Mouse (Mus musculus): Measurements from ENCODE around the gene Ube2l3. TPM values are rescaled to one million over a fixed set of nuclear protein-coding genes. Genes with fewer than 3 reads are reported as not detected.
"Not testable (repeated sequence)": the region's sequence is repeated elsewhere in the genome, so short reads cannot be mapped to it uniquely, and the experiment has no call there.

The Ube2l3 gene
- polyA plus RNA-seq, 1 experiment from 2014 or later, result 200 TPM

- no peak overlapping the region for H3K9ac ChIP-seq (replicated peaks; ENCODE audit: low read depth)
- WGBS, result 60% methylated on average over 3 of the region's 3 CpGs
- TF ChIP-seq EP300 (IDR thresholded peaks at IDR 0.05) (no peak), CTCF (IDR thresholded peaks at IDR 0.05) (no peak)
- ATAC-seq (no peak), DNase-seq (ENCODE audit: low spot score) (no peak)
- no peak overlapping the region for H3K4me3 ChIP-seq (ENCODE audit: low read depth, low read length)
- no peaks in the 10 kb centered on the region for H3K36me3 ChIP-seq (ENCODE audit: insufficient read depth, low read length)
- H3K27me3 ChIP-seq (replicated peaks; ENCODE audit: insufficient read depth, low read length), result no peaks in the 10 kb centered on the region
- H3K4me1 ChIP-seq (ENCODE audit: insufficient read depth, low read depth, low read length), result peaks cover 10% of the 10 kb centered on the region
- no peak overlapping the region for H3K4me2 ChIP-seq (replicated peaks; ENCODE audit: low read depth, low read length)
- no peaks in the 10 kb centered on the region for H3K9me3 ChIP-seq (ENCODE audit: low read length)
- no peak overlapping the region for H3K27ac ChIP-seq (ENCODE audit: low read length)
Measured at GRCm38 (mm10) chr16:17237634-17238033, 35.2 kb upstream of the Ube2l3 start.

GRCm38 (mm10) chr16:17234916-17235665, 32.6 kb upstream of the Ube2l3 start:
- 18% methylated on average over 9 of the region's 9 CpGs for WGBS
- H3K4me1 ChIP-seq (ENCODE audit: insufficient read depth, low read depth, low read length), result peaks cover 10% of the 10 kb centered on the region
- TF ChIP-seq CTCF (IDR thresholded peaks at IDR 0.05) (no peak), EP300 (IDR thresholded peaks at IDR 0.05) (peak; percentile 23; the same call in 1 of the 2 replicates)

GRCm38 (mm10) chr16:17234499-17234895, 32.0 kb upstream of the Ube2l3 start:
- ATAC-seq (no peak), DNase-seq (ENCODE audit: low spot score) (peak; percentile 56)
- H3K4me1 ChIP-seq (ENCODE audit: insufficient read depth, low read depth, low read length), result peaks cover 10% of the 10 kb centered on the region

More at GRCm38 (mm10) chr16:17234916-17235665, 32.6 kb upstream of the Ube2l3 start:
- Histone ChIP-seq H3K4me2 (replicated peaks; ENCODE audit: low read depth, low read length) (peak overlapping the region; percentile 97), H3K9me3 (ENCODE audit: low read length) (no peaks in the 10 kb centered on the region), H3K4me3 (ENCODE audit: low read depth, low read length) (peak overlapping the region; percentile 96), H3K9ac (replicated peaks; ENCODE audit: low read depth) (no peak overlapping the region), H3K36me3 (ENCODE audit: insufficient read depth, low read length) (no peaks in the 10 kb centered on the region), H3K27me3 (replicated peaks; ENCODE audit: insufficient read depth, low read length) (no peaks in the 10 kb centered on the region), H3K27ac (ENCODE audit: low read length) (peak overlapping the region; percentile 22; the same call in 1 of the 2 replicates)
- peak; percentile 78 for DNase-seq (ENCODE audit: low spot score)
- ATAC-seq, result no peak

DNA sequence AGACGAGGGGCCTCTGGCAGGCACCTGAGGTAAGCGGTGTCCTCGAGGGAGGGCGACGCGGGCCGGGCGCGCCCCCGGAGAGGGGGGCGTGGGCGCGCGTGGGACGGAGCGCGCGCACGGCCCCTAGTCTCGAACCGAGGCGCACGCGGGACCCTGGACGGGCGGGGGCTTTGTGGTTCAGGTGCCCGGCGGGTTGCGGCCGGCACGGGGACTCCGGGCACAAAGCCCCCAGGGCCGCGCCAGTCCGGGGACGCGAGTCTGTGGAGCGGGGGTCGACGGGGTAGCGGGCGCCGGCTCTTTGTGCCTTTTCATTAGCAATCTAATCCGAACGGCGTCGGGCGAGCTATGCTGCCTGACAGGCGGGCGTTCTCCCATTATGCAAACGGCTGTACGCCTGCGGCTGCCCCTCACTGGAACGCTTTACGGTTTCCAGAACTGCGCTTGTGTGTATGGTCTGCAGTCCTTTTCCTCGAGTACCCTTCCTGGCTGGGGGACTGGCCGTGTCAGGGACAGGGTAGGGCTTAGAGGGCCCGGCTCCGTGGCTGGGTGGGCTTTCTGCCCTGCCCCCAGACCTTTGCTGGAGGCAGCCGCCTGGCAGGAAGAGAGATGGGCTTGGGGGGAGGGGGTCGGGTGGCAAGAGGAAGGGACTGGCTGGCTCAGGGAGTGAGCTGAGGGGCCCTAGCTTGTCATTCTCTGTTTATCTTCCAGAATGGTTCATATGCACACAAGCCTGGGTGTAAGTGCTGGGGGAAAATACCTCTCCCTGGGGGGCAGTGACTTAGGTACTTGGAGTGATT, 31.5 kb upstream of the Ube2l3 start:
- H3K4me1 ChIP-seq (ENCODE audit: insufficient read depth, low read depth, low read length), result peaks cover 10% of the 10 kb centered on the region
- no peaks in the 10 kb centered on the region for H3K36me3 ChIP-seq (ENCODE audit: insufficient read depth, low read length)
- peak overlapping the region; percentile 96 for H3K4me3 ChIP-seq (ENCODE audit: low read depth, low read length)
- TF ChIP-seq EP300 (IDR thresholded peaks at IDR 0.05) (no peak), CTCF (IDR thresholded peaks at IDR 0.05) (no peak)
- ATAC-seq (peak; percentile 54), DNase-seq (ENCODE audit: low spot score) (peak; percentile 61)
- H3K4me2 ChIP-seq (replicated peaks; ENCODE audit: low read depth, low read length), result peak overlapping the region; percentile 97
- H3K9ac ChIP-seq (replicated peaks; ENCODE audit: low read depth), result peak overlapping the region; percentile 76
- no peaks in the 10 kb centered on the region for H3K27me3 ChIP-seq (replicated peaks; ENCODE audit: insufficient read depth, low read length)
- peak overlapping the region; percentile 88 for H3K27ac ChIP-seq (ENCODE audit: low read length)
- WGBS, result 3% methylated on average over 52 of the region's 62 CpGs
- no peaks in the 10 kb centered on the region for H3K9me3 ChIP-seq (ENCODE audit: low read length)

More at GRCm38 (mm10) chr16:17234499-17234895, 32.0 kb upstream of the Ube2l3 start:
- no peak for TF ChIP-seq CTCF (IDR thresholded peaks at IDR 0.05)
- 0 out of 2 replicates have a peak, but pooled peaks have one; percentile 18 for TF ChIP-seq EP300 (IDR thresholded peaks at IDR 0.05)
- peak overlapping the region; percentile 76 for H3K9ac ChIP-seq (replicated peaks; ENCODE audit: low read depth)
- H3K4me3 ChIP-seq (ENCODE audit: low read depth, low read length), result peak overlapping the region; percentile 96
- H3K36me3 ChIP-seq (ENCODE audit: insufficient read depth, low read length), result no peaks in the 10 kb centered on the region
- H3K4me2 ChIP-seq (replicated peaks; ENCODE audit: low read depth, low read length), result peak overlapping the region; percentile 97
- H3K27ac ChIP-seq (ENCODE audit: low read length), result peak overlapping the region; percentile 88
- H3K9me3 ChIP-seq (ENCODE audit: low read length), result no peaks in the 10 kb centered on the region
- H3K27me3 ChIP-seq (replicated peaks; ENCODE audit: insufficient read depth, low read length), result no peaks in the 10 kb centered on the region
- WGBS, result 2% methylated on average over 12 of the region's 12 CpGs

DNA sequence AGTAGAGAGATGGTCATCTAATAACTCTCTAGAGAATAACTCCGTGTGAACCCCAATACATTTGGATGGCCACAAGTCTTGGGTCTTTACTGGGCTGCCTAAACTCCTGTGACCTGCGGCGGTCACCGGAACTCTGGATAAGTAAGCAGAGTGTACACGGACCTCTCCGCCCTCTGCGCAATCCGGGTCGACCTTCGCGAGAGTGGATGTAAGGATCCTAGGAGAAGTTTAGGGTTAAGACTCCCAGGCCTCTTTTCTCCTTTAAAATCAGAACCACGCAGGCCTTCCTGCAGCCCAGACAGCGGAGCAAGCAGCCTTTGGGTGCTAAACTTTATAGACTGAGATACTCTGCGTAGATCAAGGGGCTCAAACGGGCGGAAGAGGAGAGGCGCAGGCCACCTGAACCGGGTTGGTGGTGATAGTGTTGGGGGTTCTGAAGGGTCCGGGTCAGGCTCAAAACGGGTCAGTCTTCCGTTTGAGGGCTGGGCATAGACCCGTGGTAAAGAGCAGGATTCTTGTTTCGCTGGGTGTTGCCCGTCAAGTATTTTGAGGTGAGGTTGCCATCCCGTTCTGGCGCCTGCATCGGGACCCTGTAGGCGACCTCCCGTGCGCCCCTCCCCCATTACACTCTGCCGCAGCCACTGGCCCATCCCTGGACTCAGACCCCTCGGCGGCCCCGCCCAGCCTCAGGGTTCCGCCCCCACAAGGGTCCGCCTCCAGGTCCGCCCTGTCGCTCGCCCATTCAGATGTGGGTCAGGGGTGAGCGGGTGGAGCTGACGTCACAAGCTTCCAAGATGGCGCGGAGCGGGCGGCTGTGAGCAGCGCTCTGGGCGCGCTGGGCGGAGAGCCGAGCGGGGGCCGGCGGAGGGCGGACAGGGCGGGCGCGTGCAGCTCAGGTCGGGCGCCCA, 30.6 kb upstream of the Ube2l3 start, which contains the start of gene Hic2:
Gene Hic2, plus strand, starts transcription at position 779 of the 908 bp plus-strand sequence.
- no peaks in the 10 kb centered on the region for H3K36me3 ChIP-seq (ENCODE audit: insufficient read depth, low read length)
- peak within 1 kb of the TSS; percentile 96 for H3K4me3 ChIP-seq (ENCODE audit: low read depth, low read length)
- ATAC-seq (peak; percentile 98), DNase-seq (ENCODE audit: low spot score) (peak; percentile 98)
- no peaks in the 10 kb centered on the region for H3K9me3 ChIP-seq (ENCODE audit: low read length)
- peak within 1 kb of the TSS; percentile 97 for H3K4me2 ChIP-seq (replicated peaks; ENCODE audit: low read depth, low read length)
- TF ChIP-seq CTCF (IDR thresholded peaks at IDR 0.05) (no peak), EP300 (IDR thresholded peaks at IDR 0.05) (no peak)
- peak within 1 kb of the TSS; percentile 88 for H3K27ac ChIP-seq (ENCODE audit: low read length)
- WGBS, result 2% methylated on average over 51 of the region's 59 CpGs
- H3K4me1 ChIP-seq (ENCODE audit: insufficient read depth, low read depth, low read length), result peaks cover 5% of the 10 kb centered on the region; the same call in 1 of the 2 replicates
- no peaks in the 10 kb centered on the region for H3K27me3 ChIP-seq (replicated peaks; ENCODE audit: insufficient read depth, low read length)
- H3K9ac ChIP-seq (replicated peaks; ENCODE audit: low read depth), result peak within 1 kb of the TSS; percentile 76

DNA sequence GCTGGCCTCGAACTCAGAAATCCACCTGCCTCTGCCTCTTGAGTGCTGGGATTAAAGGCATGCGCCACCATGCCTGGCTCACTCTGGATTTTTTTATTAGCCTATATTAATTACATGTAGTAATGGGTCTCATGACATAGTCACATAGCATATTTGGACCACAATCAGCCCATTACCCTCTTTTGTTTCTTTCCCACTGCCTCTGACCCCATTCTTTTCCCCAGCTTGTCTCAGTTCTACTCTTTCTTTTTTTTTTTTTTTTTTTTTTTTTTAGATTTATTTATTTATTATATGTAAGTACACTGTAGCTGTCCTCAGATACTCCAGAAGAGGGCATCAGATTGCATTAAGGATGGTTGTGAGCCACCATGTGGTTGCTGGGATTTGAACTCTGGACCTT, 29.1 kb upstream of the Ube2l3 start:
- not testable (repeated sequence) for H3K27ac ChIP-seq (ENCODE audit: low read length); H3K9me3 ChIP-seq (ENCODE audit: low read length); H3K4me2 ChIP-seq (replicated peaks; ENCODE audit: low read depth, low read length); H3K9ac ChIP-seq (replicated peaks; ENCODE audit: low read depth); H3K4me3 ChIP-seq (ENCODE audit: low read depth, low read length); ATAC-seq; H3K4me1 ChIP-seq (ENCODE audit: insufficient read depth, low read depth, low read length); H3K27me3 ChIP-seq (replicated peaks; ENCODE audit: insufficient read depth, low read length); DNase-seq (ENCODE audit: low spot score); H3K36me3 ChIP-seq (ENCODE audit: insufficient read depth, low read length)
- 87% methylated on average over 2 of the region's 2 CpGs for WGBS
